Mouse (Mus musculus): ENCODE measurements around the gene Arhgap32. TPM values are rescaled to one million over a fixed set of nuclear protein-coding genes. Genes with fewer than 3 reads are reported as not detected.

Arhgap32 gene
- polyA plus RNA-seq, 1 experiment from 2014 or later: 7.7 TPM

GRCm38 (mm10) chr9:32136680-32137295 is 20.9 kb downstream of the Arhgap32 start:
- no peak for TF ChIP-seq CTCF (IDR thresholded peaks at IDR 0.05; ENCODE audit: low read depth)
- no peaks in the 10 kb centered on the region for H3K36me3 ChIP-seq (ENCODE audit: insufficient read depth)
- no peak for DNase-seq
- no peaks in the 10 kb centered on the region for H3K9me3 ChIP-seq (ENCODE audit: low read depth, low read length)
- H3K4me1 ChIP-seq (ENCODE audit: insufficient read depth): no peaks in the 10 kb centered on the region
- no peaks in the 10 kb centered on the region for H3K27me3 ChIP-seq (ENCODE audit: insufficient read depth, low read length)
- no peak overlapping the region for H3K27ac ChIP-seq (ENCODE audit: low read depth)
- H3K4me2 ChIP-seq: no peak overlapping the region
- 72% methylated on average over 11 of the region's 11 CpGs for WGBS
- ATAC-seq (ENCODE audit: insufficient read depth): no peak
- no peak overlapping the region for H3K9ac ChIP-seq
- no peak overlapping the region for H3K4me3 ChIP-seq (ENCODE audit: low read depth, low read length)

GRCm38 (mm10) chr9:32137697-32138426 is 21.9 kb downstream of the Arhgap32 start:
- no peak for TF ChIP-seq CTCF (IDR thresholded peaks at IDR 0.05; ENCODE audit: low read depth)

DNA sequence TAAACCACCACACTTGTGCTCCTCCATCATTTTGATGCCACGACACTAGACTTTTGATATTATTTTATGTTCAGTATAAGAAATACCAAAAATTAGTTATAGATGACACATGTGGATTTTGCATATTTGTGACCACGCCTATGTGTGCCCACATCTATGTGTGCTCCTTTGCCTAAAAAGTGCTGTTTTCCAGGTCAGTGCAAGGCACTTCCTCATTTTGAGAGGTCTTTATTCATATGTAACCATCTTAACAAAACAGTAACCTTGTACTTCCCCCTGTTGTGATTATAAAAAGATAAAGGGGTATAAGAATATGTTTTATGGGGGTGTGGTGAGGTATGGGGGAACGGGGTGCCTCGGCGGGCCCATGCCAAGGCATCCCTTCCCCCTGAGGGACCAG is 22.7 kb downstream of the Arhgap32 start:
- TF ChIP-seq CTCF (IDR thresholded peaks at IDR 0.05; ENCODE audit: low read depth): no peak
- Histone ChIP-seq H3K9ac (no peak overlapping the region), H3K4me3 (ENCODE audit: low read depth, low read length) (no peak overlapping the region), H3K27me3 (ENCODE audit: insufficient read depth, low read length) (no peaks in the 10 kb centered on the region), H3K27ac (ENCODE audit: low read depth) (no peak overlapping the region), H3K4me2 (no peak overlapping the region), H3K36me3 (ENCODE audit: insufficient read depth) (no peaks in the 10 kb centered on the region), H3K9me3 (ENCODE audit: low read depth, low read length) (no peaks in the 10 kb centered on the region), H3K4me1 (ENCODE audit: insufficient read depth) (no peaks in the 10 kb centered on the region)
- DNase-seq: no peak
- WGBS: 90% methylated on average over 5 of the region's 5 CpGs
- ATAC-seq (ENCODE audit: insufficient read depth): no peak

More at GRCm38 (mm10) chr9:32137697-32138426, 21.9 kb downstream of the Arhgap32 start:
- WGBS: 86% methylated on average over 14 of the region's 14 CpGs
- no peak for DNase-seq
- Histone ChIP-seq H3K4me1 (ENCODE audit: insufficient read depth) (no peaks in the 10 kb centered on the region), H3K36me3 (ENCODE audit: insufficient read depth) (no peaks in the 10 kb centered on the region), H3K27me3 (ENCODE audit: insufficient read depth, low read length) (no peaks in the 10 kb centered on the region), H3K9ac (no peak overlapping the region), H3K27ac (ENCODE audit: low read depth) (no peak overlapping the region), H3K4me3 (ENCODE audit: low read depth, low read length) (no peak overlapping the region), H3K9me3 (ENCODE audit: low read depth, low read length) (no peaks in the 10 kb centered on the region), H3K4me2 (no peak overlapping the region)
- no peak for ATAC-seq (ENCODE audit: insufficient read depth)

- 67% methylated on average over 5 of the region's 5 CpGs for WGBS
- ATAC-seq (ENCODE audit: insufficient read depth) (no peak), DNase-seq (no peak)
- no peak overlapping the region for H3K4me3 ChIP-seq (ENCODE audit: low read depth, low read length)
- no peaks in the 10 kb centered on the region for H3K36me3 ChIP-seq (ENCODE audit: insufficient read depth)
- H3K9me3 ChIP-seq (ENCODE audit: low read depth, low read length): no peaks in the 10 kb centered on the region
- no peak for TF ChIP-seq CTCF (IDR thresholded peaks at IDR 0.05; ENCODE audit: low read depth)
- H3K27ac ChIP-seq (ENCODE audit: low read depth): no peak overlapping the region
- H3K4me1 ChIP-seq (ENCODE audit: insufficient read depth): no peaks in the 10 kb centered on the region
- H3K27me3 ChIP-seq (ENCODE audit: insufficient read depth, low read length): no peaks in the 10 kb centered on the region
- H3K9ac ChIP-seq: no peak overlapping the region
- H3K4me2 ChIP-seq: no peak overlapping the region
These were observed 23.7 kb downstream of the Arhgap32 start for GRCm38 (mm10) chr9:32139641-32140040.

GRCm38 (mm10) chr9:32142834-32143233 is 26.9 kb downstream of the Arhgap32 start:
- DNase-seq: no peak

GRCm38 (mm10) chr9:32143451-32143850 is 27.5 kb downstream of the Arhgap32 start:
- H3K9me3 ChIP-seq (ENCODE audit: low read depth, low read length): no peaks in the 10 kb centered on the region

More at GRCm38 (mm10) chr9:32142834-32143233, 26.9 kb downstream of the Arhgap32 start:
- no peak overlapping the region for H3K4me3 ChIP-seq (ENCODE audit: low read depth, low read length)
- H3K9ac ChIP-seq: no peak overlapping the region
- no peaks in the 10 kb centered on the region for H3K4me1 ChIP-seq (ENCODE audit: insufficient read depth)
- H3K9me3 ChIP-seq (ENCODE audit: low read depth, low read length): no peaks in the 10 kb centered on the region
- no peak overlapping the region for H3K27ac ChIP-seq (ENCODE audit: low read depth)
- no peaks in the 10 kb centered on the region for H3K27me3 ChIP-seq (ENCODE audit: insufficient read depth, low read length)
- WGBS: 47% methylated on average over 3 of the region's 3 CpGs
- H3K36me3 ChIP-seq (ENCODE audit: insufficient read depth): no peaks in the 10 kb centered on the region
- no peak overlapping the region for H3K4me2 ChIP-seq
- no peak for TF ChIP-seq CTCF (IDR thresholded peaks at IDR 0.05; ENCODE audit: low read depth)
- no peak for ATAC-seq (ENCODE audit: insufficient read depth)

DNA sequence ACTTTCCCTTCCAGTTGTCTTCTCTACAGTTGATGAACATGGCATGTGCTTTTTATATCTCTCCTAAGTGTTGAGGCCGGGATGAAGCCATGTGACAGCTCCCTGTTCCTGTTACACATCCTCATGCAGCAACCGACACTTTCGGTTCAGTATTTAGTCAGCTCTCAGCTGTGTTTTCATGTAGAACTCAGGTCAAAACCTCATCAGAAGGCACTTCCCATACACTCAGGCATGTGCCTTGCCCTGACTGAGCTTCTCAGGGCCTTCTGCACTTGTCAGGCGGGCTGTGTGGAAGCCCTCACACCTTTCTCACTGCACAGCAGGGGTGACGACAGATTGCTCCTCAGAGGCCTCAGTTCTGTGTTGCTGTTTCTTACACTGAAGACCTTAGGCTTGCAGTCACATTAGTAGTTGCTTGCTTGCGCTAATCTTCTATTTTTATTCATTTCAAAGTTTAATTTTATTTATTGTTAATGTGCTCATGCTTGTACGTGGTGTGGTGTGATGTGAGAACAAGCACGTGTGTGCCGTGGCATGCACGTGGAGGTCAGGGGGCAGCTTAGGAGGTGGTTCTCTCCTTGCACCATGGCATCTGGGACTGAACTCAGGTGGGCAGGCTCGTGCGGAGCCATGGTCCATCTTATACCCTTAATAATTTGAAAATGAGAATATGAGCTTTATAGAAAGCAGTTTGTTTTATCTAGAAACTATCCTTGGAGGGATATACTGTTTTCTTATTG is 30.5 kb downstream of the Arhgap32 start:
- WGBS: 40% methylated on average over 12 of the region's 12 CpGs
- no peak for TF ChIP-seq CTCF (IDR thresholded peaks at IDR 0.05; ENCODE audit: low read depth)
- Histone ChIP-seq H3K36me3 (ENCODE audit: insufficient read depth) (no peaks in the 10 kb centered on the region), H3K9me3 (ENCODE audit: low read depth, low read length) (no peaks in the 10 kb centered on the region), H3K4me2 (no peak overlapping the region), H3K4me1 (ENCODE audit: insufficient read depth) (no peaks in the 10 kb centered on the region), H3K4me3 (ENCODE audit: low read depth, low read length) (no peak overlapping the region), H3K9ac (no peak overlapping the region), H3K27me3 (ENCODE audit: insufficient read depth, low read length) (no peaks in the 10 kb centered on the region), H3K27ac (ENCODE audit: low read depth) (no peak overlapping the region)
- ATAC-seq (ENCODE audit: insufficient read depth) (no peak), DNase-seq (no peak)

More at GRCm38 (mm10) chr9:32143451-32143850, 27.5 kb downstream of the Arhgap32 start:
- ATAC-seq (ENCODE audit: insufficient read depth) (no peak), DNase-seq (no peak)
- Histone ChIP-seq H3K4me1 (ENCODE audit: insufficient read depth) (no peaks in the 10 kb centered on the region), H3K27ac (ENCODE audit: low read depth) (no peak overlapping the region), H3K27me3 (ENCODE audit: insufficient read depth, low read length) (no peaks in the 10 kb centered on the region), H3K36me3 (ENCODE audit: insufficient read depth) (no peaks in the 10 kb centered on the region), H3K4me2 (no peak overlapping the region), H3K4me3 (ENCODE audit: low read depth, low read length) (no peak overlapping the region), H3K9ac (no peak overlapping the region)
- TF ChIP-seq CTCF (IDR thresholded peaks at IDR 0.05; ENCODE audit: low read depth): no peak
- WGBS: 93% methylated on average over 3 of the region's 3 CpGs
